Mouse (Mus musculus) E14TG2a.4 (cell line): ENCODE measurements around the gene Abhd10.

Source experiments
- CTCF ChIP-seq: conservative IDR thresholded peaks from 2 replicates; pipeline ENCODE4 v1.5.1; 2014; ENCODE audit warnings: low read length
- NANOG ChIP-seq: IDR thresholded peaks from 2 replicates; pipeline ENCODE4 v1.6.1; 2014; ENCODE audit warnings: borderline replicate concordance, low read length, mixed read lengths

DNA sequence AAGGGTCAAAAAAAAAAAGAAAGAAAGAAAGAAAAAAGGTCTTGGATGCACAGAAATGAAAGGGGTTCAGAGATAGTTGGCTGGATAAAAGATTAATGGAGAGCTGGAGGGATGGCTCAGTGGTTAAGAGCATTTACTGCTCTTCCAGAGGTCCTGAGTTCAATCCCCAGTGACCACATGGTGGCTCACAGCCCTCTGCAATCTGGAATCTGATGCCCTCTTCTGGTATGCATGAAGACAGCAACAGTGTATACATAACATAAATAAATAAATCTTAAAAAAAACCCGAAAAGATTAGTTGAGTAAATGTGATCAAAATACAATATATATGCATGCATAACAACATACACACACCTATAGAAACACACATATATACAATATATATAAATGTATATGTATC, 18.7 kb upstream of the Abhd10 start:
- TF ChIP-seq CTCF (no peak), NANOG (no peak)
